Mouse (Mus musculus) ovary, adult 18-20 months (tissue): ENCODE measurements around the gene Hsd17b1.

Source experiments
- DNase-seq: peaks from one replicate; pipeline ENCODE4 v3.0.0; 2022; ENCODE audit warnings: low spot score, mixed read lengths

Hsd17b1 gene

GRCm38 (mm10) chr11:101061049-101061448, 17.2 kb upstream of the Hsd17b1 start:
- no peak for DNase-seq

GRCm38 (mm10) chr11:101062165-101062884, 15.9 kb upstream of the Hsd17b1 start:
- no peak for DNase-seq

- no peak for DNase-seq
These were observed 15.1 kb upstream of the Hsd17b1 start for GRCm38 (mm10) chr11:101062971-101063675.

- peak; percentile 90 for DNase-seq
These were observed 14.4 kb upstream of the Hsd17b1 start for GRCm38 (mm10) chr11:101063676-101064327.

- no peak for DNase-seq
These were observed 13.7 kb upstream of the Hsd17b1 start for GRCm38 (mm10) chr11:101064462-101064861.

- DNase-seq, result peak; percentile 77
These were observed 13.2 kb upstream of the Hsd17b1 start for GRCm38 (mm10) chr11:101065002-101065401.

- peak; percentile 69 for DNase-seq
These were observed 11.4 kb upstream of the Hsd17b1 start for GRCm38 (mm10) chr11:101066549-101067412.

GRCm38 (mm10) chr11:101069391-101070188, 8.6 kb upstream of the Hsd17b1 start, which contains the start of gene Naglu:
Naglu (plus strand) TSS chr11:101070012.
- DNase-seq, result peak; percentile 95

GRCm38 (mm10) chr11:101070189-101070527, 8.1 kb upstream of the Hsd17b1 start:
- no peak for DNase-seq

- no peak for DNase-seq
These were observed 7.2 kb upstream of the Hsd17b1 start for GRCm38 (mm10) chr11:101070987-101071386.

- DNase-seq, result no peak
These were observed 6.3 kb upstream of the Hsd17b1 start for GRCm38 (mm10) chr11:101071810-101072428.

- no peak for DNase-seq
These were observed 1.5 kb downstream of the Hsd17b1 start for GRCm38 (mm10) chr11:101079746-101080145.

- no peak for DNase-seq
These were observed 2.2 kb downstream of the Hsd17b1 start for GRCm38 (mm10) chr11:101080421-101080820.

- no peak for DNase-seq
These were observed 3.4 kb downstream of the Hsd17b1 start for GRCm38 (mm10) chr11:101081659-101082058.

- DNase-seq, result peak; percentile 80
These were observed 4.2 kb downstream of the Hsd17b1 start, which contains the start of gene Coasy for GRCm38 (mm10) chr11:101082208-101083082. Coasy (plus strand) TSS chr11:101082565.

- DNase-seq, result no peak
These were observed 5.0 kb downstream of the Hsd17b1 start for GRCm38 (mm10) chr11:101083083-101083697.

GRCm38 (mm10) chr11:101084246-101084645, 6.0 kb downstream of the Hsd17b1 start:
- no peak for DNase-seq

- DNase-seq, result no peak
These were observed 6.6 kb downstream of the Hsd17b1 start for GRCm38 (mm10) chr11:101084811-101085210.
